Mouse (Mus musculus) adrenal gland, postnatal 0 days (tissue): ENCODE results near the gene Ttll7. TPM values are rescaled to one million over a fixed set of nuclear protein-coding genes. Genes with fewer than 3 reads are reported as not detected.

Experiments used
- polyA plus RNA-seq: library from polyadenylated mRNA; unstranded; fragments of >200 nt; fragmentation: Nextera tagmentation; extraction: Ambion mirVana; gene quantifications from 2 replicates; pipeline ENCODE4 v1.2.1, GENCODE M21; 2015

Ttll7 gene
- polyA plus RNA-seq, result 1.7 and 2.4 TPM in 2 replicates

DNA sequence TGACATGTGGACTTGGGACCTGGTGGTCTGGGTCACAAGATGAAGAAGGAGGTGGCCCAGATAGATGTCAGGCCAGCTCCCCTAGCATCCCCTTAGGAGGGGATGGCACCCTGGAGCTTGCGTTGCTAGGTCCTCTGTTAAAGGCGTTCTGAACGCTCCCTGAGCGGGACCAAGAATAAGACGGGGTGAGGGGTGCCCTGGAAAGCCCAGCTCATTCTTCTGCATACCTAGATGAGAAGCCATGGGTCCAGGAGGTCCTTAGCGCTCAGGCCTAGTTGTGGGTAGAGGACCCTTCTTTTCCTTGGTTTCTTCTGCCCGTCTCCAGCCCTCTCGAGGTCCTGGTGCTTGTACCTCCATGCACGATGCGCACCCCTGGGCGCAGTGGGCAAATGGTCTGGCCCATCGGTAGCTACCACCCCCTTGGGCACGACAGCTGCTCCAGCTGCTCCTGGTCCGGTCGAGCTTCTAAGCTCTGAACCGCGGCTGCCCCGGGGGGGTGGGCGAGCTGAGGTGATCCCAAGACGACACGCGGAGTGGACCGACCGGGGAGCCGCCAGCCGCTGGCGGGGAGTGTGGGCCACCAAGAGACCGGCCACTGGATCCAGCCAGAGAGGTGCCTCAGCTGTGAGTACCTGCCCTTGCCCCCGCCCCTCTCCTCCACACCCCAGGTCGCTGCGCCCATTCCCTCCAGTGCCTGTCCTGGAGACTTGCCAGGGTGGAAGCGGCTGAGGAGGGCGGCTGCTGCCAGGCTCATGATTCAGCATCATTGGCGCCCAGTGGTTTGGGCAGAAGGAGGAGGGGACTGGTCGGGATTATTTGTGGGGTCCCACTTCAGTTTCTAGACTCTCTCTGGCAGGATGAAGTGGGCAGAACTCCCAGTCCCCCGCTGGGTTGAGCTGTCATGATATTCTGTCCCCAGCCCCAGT is at the start of gene Ttll7:
Gene Ttll7, plus strand, starts transcription at position 402 of the 926 bp plus-strand sequence.

DNA sequence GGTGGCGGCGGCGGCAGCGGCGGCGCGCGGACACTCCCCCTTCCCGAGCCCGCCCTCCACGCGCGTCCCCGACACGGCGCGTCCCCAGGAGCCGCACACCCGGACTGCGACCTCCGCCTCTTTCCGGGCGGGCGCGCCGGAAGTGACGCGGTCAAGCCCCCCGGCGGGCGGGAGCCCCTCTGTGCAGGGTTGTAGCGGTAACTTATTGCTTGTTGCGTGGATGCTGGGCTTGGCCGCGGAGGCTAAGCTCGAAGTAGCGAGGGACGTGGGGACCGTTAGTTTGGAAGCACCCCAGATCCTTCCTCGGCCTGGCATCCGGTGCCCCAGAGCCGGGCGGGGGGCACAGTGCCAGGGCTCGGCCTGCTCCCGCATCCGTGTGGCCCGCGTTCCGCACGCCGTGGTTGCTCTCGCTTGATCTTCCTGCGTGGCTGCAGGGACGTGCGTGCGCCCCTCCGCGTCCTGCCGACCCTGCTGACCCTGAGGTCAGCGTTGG is 39.2 kb upstream of the Ttll7 start, which contains the start of gene Prkacb:
Gene Prkacb, minus strand, starts transcription at position 90 of the 493 bp plus-strand sequence.

Other genes starting within 250 kb of the Ttll7 start
- gene Dnase2b, start 236.8 kb upstream of the Ttll7 start, polyA plus RNA-seq, result 0.08 and 0.35 TPM in 2 replicates
- gene 4930503B20Rik, start 201.1 kb upstream of the Ttll7 start, polyA plus RNA-seq, result 0.08 TPM in 1 of 2 replicates, not detected in the other
- 1.1 TPM in 2 replicates for gene Samd13, start 166.8 kb upstream of the Ttll7 start, polyA plus RNA-seq
- 50.8 and 51.8 TPM in 2 replicates for gene Prkacb, start 39.4 kb upstream of the Ttll7 start, polyA plus RNA-seq